Mouse (Mus musculus) sigmoid colon, adult 10 weeks (tissue): ENCODE measurements around the gene Olfr1303. TPM values are rescaled to one million over a fixed set of nuclear protein-coding genes. Genes with fewer than 3 reads are reported as not detected.

Source experiments
- polyA plus RNA-seq: library from polyadenylated mRNA; stranded (reverse); fragments of 350-450 nt; fragmentation: Illumina TruSeq; extraction: RNeasy Lipid Tissue Mini Kit (QIAGEN cat#74804); gene quantifications from one replicate; pipeline ENCODE4 v1.2.3, GENCODE M21; 2014; ENCODE audit warnings: low read depth, low replicate concordance

Gene Olfr1303
- polyA plus RNA-seq: not detected

DNA sequence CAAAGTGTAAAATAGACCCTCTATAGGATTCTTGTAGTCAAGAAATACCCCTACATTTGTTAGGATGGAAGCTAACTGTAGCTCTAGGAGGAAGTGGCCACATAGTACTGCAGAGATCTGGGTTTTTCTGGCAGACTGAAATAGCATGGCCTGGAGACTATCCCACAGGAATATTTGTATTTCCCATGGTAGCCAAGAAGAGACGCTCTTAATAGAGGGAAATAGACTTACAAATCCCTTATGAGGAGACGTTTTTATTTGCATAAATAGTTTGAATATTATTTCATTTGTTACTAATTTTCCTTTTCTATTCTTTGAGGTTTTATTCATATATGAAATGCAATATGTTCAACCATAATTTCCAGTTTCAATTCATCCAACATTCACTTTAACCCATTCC, at the start of gene Olfr1303:
Olfr1303 (minus strand) TSS at position 101 of the 400 bp plus-strand sequence.

DNA sequence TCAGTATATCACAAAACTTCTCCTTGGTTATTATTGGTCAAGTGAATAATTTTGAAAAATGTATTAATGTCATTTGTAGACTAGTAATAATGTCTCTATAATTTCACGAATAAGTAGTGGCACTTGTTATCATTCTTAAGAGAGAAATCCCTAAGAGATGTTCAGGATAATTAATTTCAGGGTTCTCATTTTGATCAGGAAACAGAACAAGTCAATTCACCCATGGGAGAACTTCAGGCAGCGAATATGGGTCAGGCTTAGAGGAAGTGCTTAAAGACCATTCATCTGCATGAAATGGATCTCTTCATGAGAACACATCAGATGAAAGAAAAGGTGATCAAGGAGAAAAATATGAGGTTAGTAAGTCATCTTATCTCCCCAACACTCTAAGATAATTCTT, 43.0 kb downstream of the Olfr1303 start, which contains the start of gene Olfr1302:
Olfr1302 (plus strand) TSS at position 301 of the 400 bp plus-strand sequence.

Other genes starting within 250 kb of the Olfr1303 start
- gene Olfr1297, start 193.8 kb downstream of the Olfr1303 start, polyA plus RNA-seq: not detected
- not detected for gene Olfr1298, start 171.1 kb downstream of the Olfr1303 start, polyA plus RNA-seq
- gene Olfr1299, start 158.9 kb downstream of the Olfr1303 start, polyA plus RNA-seq: not detected
- gene Olfr1301, start 69.3 kb downstream of the Olfr1303 start, polyA plus RNA-seq: not detected
- not detected for gene Olfr1302, start 42.9 kb downstream of the Olfr1303 start, polyA plus RNA-seq
- gene Olfr1305, start 56.8 kb upstream of the Olfr1303 start, polyA plus RNA-seq: not detected
- gene Olfr1306, start 95.9 kb upstream of the Olfr1303 start, polyA plus RNA-seq: not detected
- gene Olfr1307, start 129.1 kb upstream of the Olfr1303 start, polyA plus RNA-seq: not detected
- gene Olfr1308, start 144.6 kb upstream of the Olfr1303 start, polyA plus RNA-seq: not detected
- not detected for gene Olfr1309, start 169.9 kb upstream of the Olfr1303 start, polyA plus RNA-seq
- gene Olfr1310, start 192.4 kb upstream of the Olfr1303 start, polyA plus RNA-seq: not detected
- not detected for gene Olfr1311, start 204.1 kb upstream of the Olfr1303 start, polyA plus RNA-seq
- not detected for gene Olfr1312, start 229.9 kb upstream of the Olfr1303 start, polyA plus RNA-seq